Mouse (Mus musculus) spleen, adult 2 months (tissue): ENCODE data around the gene Exosc9.

Source experiments
- CTCF ChIP-seq: fragments of 200-500 bp; IDR thresholded peaks from 2 replicates; pipeline ENCODE4 v1.5.1; 2011; ENCODE audit warnings: mild to moderate bottlenecking, inconsistent platforms; ENCODE audit not compliant: insufficient read depth, insufficient read length, insufficient replicate concordance; ENCODE audit errors: extremely low read depth
- POLR2A ChIP-seq: fragments of 200-500 bp; IDR thresholded peaks from 2 replicates; pipeline ENCODE4 v1.6.1; 2011; ENCODE audit warnings: low read depth, low read length, inconsistent platforms

DNA sequence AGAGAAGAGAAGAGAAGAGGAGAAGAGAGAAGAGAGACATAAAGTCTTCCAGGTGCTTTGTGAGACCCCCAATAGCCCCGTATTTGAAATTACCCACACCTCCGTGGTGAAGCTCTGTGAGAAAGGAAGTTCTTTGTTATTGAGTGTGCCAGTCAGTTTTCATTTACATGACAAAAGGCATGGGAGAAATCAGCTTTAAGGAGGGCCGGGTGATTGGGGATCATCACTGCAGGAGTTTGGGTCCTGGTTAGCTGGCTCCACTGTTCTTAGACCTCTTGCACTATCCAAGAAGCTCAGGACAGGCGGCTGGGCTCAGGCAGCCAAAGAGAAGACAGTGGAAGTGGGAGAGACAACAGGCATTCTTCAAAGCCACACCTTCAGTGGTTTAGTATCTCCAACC lies 30.3 kb upstream of the Exosc9 start:
- TF ChIP-seq CTCF (no peak), POLR2A (no peak)
